In the genomic region with DNA sequence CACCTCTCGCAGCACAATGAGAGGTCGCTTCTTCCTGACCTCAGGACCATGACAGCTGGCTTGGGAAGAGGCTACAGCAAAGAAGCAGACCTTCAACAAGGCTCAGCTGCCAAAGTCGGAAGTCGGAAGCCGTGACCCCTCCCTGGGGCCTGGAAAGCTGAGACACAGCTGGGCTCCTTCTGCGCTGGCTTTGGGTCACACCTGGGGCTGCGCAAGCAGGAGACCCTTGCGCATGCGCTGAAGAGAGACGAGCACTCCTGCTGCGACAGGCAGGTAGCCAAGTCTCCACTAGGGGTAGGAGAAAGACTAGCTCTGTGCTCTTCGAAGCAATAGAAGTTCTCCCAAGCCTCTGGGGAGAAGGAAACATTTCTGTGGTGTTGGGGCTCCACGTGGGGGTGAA, we compare ENCODE assay signal across 10 mouse cellular contexts.
A peak's percentile ranks its signal among the peaks of the same experiment; 100 is the strongest.
DNase-seq lines count a peak whose midpoint lies in the region; ATAC-seq and TF ChIP-seq lines count a peak whose summit lies in the region.
"Had no signal": no experiment of that assay in that cellular context is flagged by ENCODE, and none has a peak within 500 bp of the region (broad histone marks: within the 10 kb centered on the region; RNA-seq: fewer than 3 reads in every experiment).

No protein-coding gene starts in this region.

- H3K27me3 ChIP-seq in forebrain, postnatal 0 days (ENCODE audit: insufficient read depth, low read length), result no peaks in the 10 kb centered on the region
- H3K27me3 ChIP-seq in forebrain, embryonic 13.5 days, result 0 out of 2 replicates have a peak, but pooled peaks cover 4% of the 10 kb centered on the region

- no peak for DNase-seq in forebrain, postnatal 0 days
- peak; percentile 12 for DNase-seq in lung, adult 2 months
- DNase-seq in lung, postnatal 25 days (ENCODE audit: low spot score), result no peak
- DNase-seq in lung, postnatal 36 days, result peak; percentile 21
- DNase-seq in yolk sac, embryonic 10.5 days (ENCODE audit: low spot score), result peak; percentile 33
- DNase-seq in right cerebral cortex, postnatal 25 days, result no peak
- no peak for DNase-seq in right cerebral cortex, postnatal 14 days

- H3K4me3 ChIP-seq in forebrain, postnatal 0 days (ENCODE audit: low read depth, low read length), result no peak overlapping the region
- H3K4me3 ChIP-seq in forebrain, embryonic 13.5 days, result no peak overlapping the region
- no peak overlapping the region for H3K4me3 ChIP-seq in lung, adult 2 months (replicated peaks; ENCODE audit: extremely low read depth, low read depth, low read length)
- H3K4me3 ChIP-seq: midbrain, embryonic 15.5 days had no signal

- no peak for TF ChIP-seq POLR2A in lung, adult 2 months (IDR thresholded peaks at IDR 0.05; ENCODE audit: borderline replicate concordance, extremely low read depth, low read depth, low read length)

- no peak overlapping the region for H3K4me2 ChIP-seq in forebrain, postnatal 0 days (ENCODE audit: low read depth)
- H3K4me2 ChIP-seq in forebrain, embryonic 13.5 days, result no peak overlapping the region
- H3K4me2 ChIP-seq: midbrain, embryonic 15.5 days had no signal

- no peak for ATAC-seq in forebrain, postnatal 0 days
- ATAC-seq in forebrain, embryonic 13.5 days, result no peak
- ATAC-seq: activated CD4-positive, CD25-positive, alpha-beta regulatory T cell, adult 4 months; midbrain, embryonic 15.5 days had no signal

- WGBS in forebrain, postnatal 0 days, result 63% methylated on average over 13 of the region's 13 CpGs
- WGBS in forebrain, embryonic 13.5 days, result 66% methylated on average over 13 of the region's 13 CpGs
- 47% methylated on average over 13 of the region's 13 CpGs for WGBS in lung, adult 2 months

- no peak overlapping the region for H3K9ac ChIP-seq in forebrain, postnatal 0 days
- H3K9ac ChIP-seq in forebrain, embryonic 13.5 days, result no peak overlapping the region
- H3K9ac ChIP-seq: midbrain, embryonic 15.5 days had no signal

- H3K9me3 ChIP-seq in forebrain, postnatal 0 days (ENCODE audit: low read length), result no peaks in the 10 kb centered on the region
- H3K9me3 ChIP-seq in forebrain, embryonic 13.5 days (replicated peaks), result peaks cover 7% of the 10 kb centered on the region
- H3K9me3 ChIP-seq: midbrain, embryonic 15.5 days had no signal

- peak; percentile 24; the same call in 1 of the 2 replicates for TF ChIP-seq CTCF in forebrain, postnatal 0 days (IDR thresholded peaks at IDR 0.05; ENCODE audit: low read depth)
- TF ChIP-seq CTCF in lung, adult 2 months (IDR thresholded peaks at IDR 0.05; ENCODE audit: insufficient read depth, low read length), result 0 out of 2 replicates have a peak, but pooled peaks have one; percentile 17

- H3K36me3 ChIP-seq in forebrain, postnatal 0 days (ENCODE audit: insufficient read depth), result no peaks in the 10 kb centered on the region
- H3K36me3 ChIP-seq in forebrain, embryonic 13.5 days (ENCODE audit: poor library complexity, severe bottlenecking), result no peaks in the 10 kb centered on the region
- H3K36me3 ChIP-seq: midbrain, embryonic 15.5 days had no signal

- no peak overlapping the region for H3K27ac ChIP-seq in forebrain, postnatal 0 days (ENCODE audit: low read depth, low read length)
- no peak overlapping the region for H3K27ac ChIP-seq in forebrain, embryonic 13.5 days
- H3K27ac ChIP-seq: midbrain, embryonic 15.5 days had no signal

- H3K4me1 ChIP-seq in forebrain, postnatal 0 days (ENCODE audit: insufficient read depth), result no peaks in the 10 kb centered on the region
- H3K4me1 ChIP-seq in forebrain, embryonic 13.5 days, result peaks cover 8% of the 10 kb centered on the region; the same call in 1 of the 2 replicates
- H3K4me1 ChIP-seq in lung, adult 2 months (ENCODE audit: control insufficient read depth, insufficient read depth, low read length), result no peaks in the 10 kb centered on the region
- H3K4me1 ChIP-seq: midbrain, embryonic 15.5 days had no signal

Comparison
In these comparisons a context has a peak if more than half of its experiments do, and no peak if none do; other contexts are left out.
1. DNase-seq: peak in lung, adult 2 months (single experiment), lung, postnatal 36 days (single experiment) and yolk sac, embryonic 10.5 days (single experiment); none in forebrain, postnatal 0 days (single experiment), lung, postnatal 25 days (single experiment), right cerebral cortex, postnatal 25 days (single experiment) and right cerebral cortex, postnatal 14 days (single experiment).